Mouse (Mus musculus) kidney, embryonic 15.5 days (tissue): Measurements from ENCODE around the gene Tsr1. TPM values are rescaled to one million over a fixed set of nuclear protein-coding genes. Genes with fewer than 3 reads are reported as not detected.

Source experiments
- ATAC-seq: fragments of 200-750 bp; cut with Nextera tagmentation; replicated peaks from 2 replicates; pipeline ENCODE4 v1.8.0; 2017; ENCODE audit warnings: moderate TSS enrichment; ENCODE audit not compliant: low FRiP score
- H3K27ac ChIP-seq: fragments of 300-500 bp; sonication (generic); 2 replicates; pipeline ENCODE4 v1.5.1; 2015; ENCODE audit warnings: mild to moderate bottlenecking, inconsistent platforms
- H3K27me3 ChIP-seq: fragments of 300-500 bp; sonication (generic); 2 replicates; pipeline ENCODE4 v1.6.1; 2015; ENCODE audit warnings: inconsistent platforms
- H3K36me3 ChIP-seq: fragments of 300-500 bp; sonication (generic); 2 replicates; pipeline ENCODE4 v1.6.1; 2015; ENCODE audit warnings: inconsistent platforms
- H3K4me1 ChIP-seq: fragments of 300-500 bp; sonication (generic); 2 replicates; pipeline ENCODE4 v1.6.1; 2015; ENCODE audit warnings: inconsistent platforms
- H3K4me2 ChIP-seq: fragments of 300-500 bp; sonication (generic); 2 replicates; pipeline ENCODE4 v1.6.1; 2015; ENCODE audit warnings: moderate library complexity, mild to moderate bottlenecking, inconsistent platforms
- H3K4me3 ChIP-seq: fragments of 300-500 bp; sonication (generic); replicated peaks from 2 replicates; pipeline ENCODE4 v1.5.1; 2015; ENCODE audit warnings: mild to moderate bottlenecking, inconsistent platforms
- H3K9ac ChIP-seq: fragments of 300-500 bp; sonication (generic); 2 replicates; pipeline ENCODE4 v1.6.1; 2015; ENCODE audit warnings: mild to moderate bottlenecking, inconsistent platforms
- H3K9me3 ChIP-seq: fragments of 300-500 bp; sonication (generic); replicated peaks from 2 replicates; pipeline ENCODE4 v1.6.1; 2016; ENCODE audit warnings: inconsistent platforms
- WGBS: fragments of 180-500 bp; shearing (Covaris S2); methylation state at CpG from one replicate; pipeline ENCODE4 v1.1.7; 2015; ENCODE audit warnings: mixed read lengths; 5-methylcytosine and 5-hydroxymethylcytosine counted together
- polyA plus RNA-seq: library from polyadenylated mRNA; unstranded; fragments of >200 nt; fragmentation: Nextera tagmentation; extraction: Ambion mirVana; gene quantifications from 2 replicates; pipeline ENCODE4 v1.2.1, GENCODE M21; 2015

The Tsr1 gene
- polyA plus RNA-seq = 50.6 and 51.4 TPM in 2 replicates

DNA sequence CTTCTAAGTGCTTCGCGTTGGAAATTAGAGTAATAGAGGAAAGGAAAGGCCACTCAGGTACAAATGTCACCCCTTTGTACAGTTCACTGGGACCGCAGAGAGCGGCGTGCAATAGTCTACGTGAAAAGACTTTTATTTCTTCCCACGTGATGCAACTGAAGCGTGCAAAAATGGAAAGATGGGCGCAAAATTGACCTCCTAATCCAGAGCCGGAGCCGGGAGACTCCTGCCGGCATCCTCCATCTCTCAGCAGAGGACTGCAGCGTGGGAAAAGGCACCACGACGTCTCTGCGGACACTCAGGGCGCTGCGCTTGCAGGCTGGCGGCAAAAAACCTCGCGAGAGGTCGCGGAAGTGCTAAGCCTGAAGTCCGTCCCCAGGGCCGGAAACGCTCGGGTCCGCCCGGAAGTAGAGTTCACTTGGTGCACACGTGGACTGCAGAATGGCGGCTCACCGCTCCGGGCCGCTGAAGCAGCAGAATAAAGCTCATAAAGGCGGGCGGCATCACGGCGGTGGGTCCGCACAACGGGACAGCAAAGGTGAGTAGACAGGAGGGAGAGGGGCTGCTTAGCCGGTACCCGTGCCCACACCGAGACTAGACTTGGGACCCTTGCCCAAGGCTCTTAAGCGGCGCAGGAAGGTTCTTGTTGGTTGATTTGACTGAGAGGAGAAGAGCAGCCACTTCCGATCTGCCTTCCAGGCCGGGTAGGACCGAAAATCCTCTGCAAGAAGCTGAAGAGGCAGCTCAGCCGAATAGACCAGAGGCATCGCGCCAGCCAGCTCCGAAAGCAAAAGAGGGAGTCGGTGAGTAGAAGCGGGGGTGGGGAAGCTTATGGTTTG lies at the start of gene Tsr1:
Gene Tsr1 (plus strand): TSS at position 394 of the 839 bp plus-strand sequence.
- Histone ChIP-seq H3K27me3 (no peaks in the 10 kb centered on the region), H3K4me3 (peak within 1 kb of the TSS; percentile 68), H3K9ac (peak within 1 kb of the TSS; percentile 68), H3K36me3 (peaks cover 38% of the 10 kb centered on the region), H3K27ac (peak within 1 kb of the TSS; percentile 91), H3K4me2 (peak within 1 kb of the TSS; percentile 92), H3K9me3 (no peaks in the 10 kb centered on the region), H3K4me1 (peaks cover 21% of the 10 kb centered on the region)
- WGBS = under 1% methylated on average over 54 of the region's 54 CpGs
- ATAC-seq = peak; percentile 89

DNA sequence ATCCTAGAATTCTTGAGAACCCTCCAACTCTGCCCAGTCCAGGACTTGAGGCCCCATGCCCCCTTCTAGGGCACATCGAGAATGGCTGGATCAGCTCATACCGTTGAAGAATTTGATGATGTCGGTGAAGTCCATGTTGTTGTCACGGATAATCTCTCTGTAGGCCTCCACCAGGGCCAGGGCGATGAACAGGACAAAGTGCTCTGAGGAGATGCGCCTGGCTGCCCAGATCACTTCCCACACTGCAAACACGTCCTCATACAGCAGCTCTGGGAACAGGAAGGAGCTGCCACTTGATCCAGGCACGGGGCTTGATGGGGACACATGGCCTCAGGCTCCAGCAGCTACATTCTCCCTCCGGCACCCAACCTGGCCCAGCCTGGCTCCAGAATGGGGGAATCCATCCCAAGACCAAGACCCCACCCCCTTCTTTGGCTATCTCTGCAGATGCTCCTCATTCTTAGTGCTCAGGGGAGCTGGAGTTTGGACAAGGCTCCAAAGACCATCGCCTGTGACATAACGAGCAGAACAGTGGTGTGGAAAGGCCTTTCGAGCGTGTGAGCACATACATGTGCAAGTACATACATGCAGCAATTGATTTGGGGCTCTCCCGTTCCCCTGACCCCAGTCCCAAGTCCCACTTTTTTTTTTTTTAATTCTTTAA lies 46.7 kb upstream of the Tsr1 start:
- WGBS = 60% methylated on average over 14 of the region's 14 CpGs
- H3K9me3 ChIP-seq = no peaks in the 10 kb centered on the region
- H3K27me3 ChIP-seq = no peaks in the 10 kb centered on the region
- H3K4me3 ChIP-seq = no peak overlapping the region
- no peak overlapping the region for H3K4me2 ChIP-seq
- no peak overlapping the region for H3K9ac ChIP-seq
- ATAC-seq = 0 out of 2 replicates have a peak, but pooled peaks have one; percentile 22
- H3K4me1 ChIP-seq = peaks cover 45% of the 10 kb centered on the region
- H3K27ac ChIP-seq = peak overlapping the region; percentile 79
- H3K36me3 ChIP-seq = peaks cover 9% of the 10 kb centered on the region

DNA sequence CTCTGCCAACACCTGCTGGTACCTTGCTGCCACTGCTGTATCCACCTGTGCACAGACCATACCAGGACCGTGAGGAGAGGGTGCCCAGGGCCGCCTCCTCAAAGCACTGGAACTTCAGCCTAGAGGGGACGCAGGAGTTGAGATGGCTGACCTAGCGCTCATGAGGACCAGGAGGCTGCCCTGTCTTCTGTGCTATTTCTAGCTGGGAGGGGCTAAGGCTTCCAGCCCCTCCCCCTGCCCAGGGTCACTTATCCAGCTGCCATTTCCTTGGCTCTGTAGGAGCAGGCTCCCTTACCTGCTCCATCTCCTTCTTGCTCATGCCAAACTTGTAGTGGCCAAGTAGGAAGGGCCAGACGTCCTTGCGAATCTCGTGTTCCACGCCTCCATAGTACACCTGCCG lies 40.1 kb upstream of the Tsr1 start:
- H3K27ac ChIP-seq = no peak overlapping the region
- no peak overlapping the region for H3K9ac ChIP-seq
- H3K4me3 ChIP-seq = no peak overlapping the region
- peaks cover 10% of the 10 kb centered on the region for H3K4me1 ChIP-seq
- no peaks in the 10 kb centered on the region for H3K27me3 ChIP-seq
- no peak overlapping the region for H3K4me2 ChIP-seq
- ATAC-seq = no peak
- H3K9me3 ChIP-seq = no peaks in the 10 kb centered on the region
- WGBS = 83% methylated on average over 9 of the region's 9 CpGs
- H3K36me3 ChIP-seq = peaks cover 9% of the 10 kb centered on the region

DNA sequence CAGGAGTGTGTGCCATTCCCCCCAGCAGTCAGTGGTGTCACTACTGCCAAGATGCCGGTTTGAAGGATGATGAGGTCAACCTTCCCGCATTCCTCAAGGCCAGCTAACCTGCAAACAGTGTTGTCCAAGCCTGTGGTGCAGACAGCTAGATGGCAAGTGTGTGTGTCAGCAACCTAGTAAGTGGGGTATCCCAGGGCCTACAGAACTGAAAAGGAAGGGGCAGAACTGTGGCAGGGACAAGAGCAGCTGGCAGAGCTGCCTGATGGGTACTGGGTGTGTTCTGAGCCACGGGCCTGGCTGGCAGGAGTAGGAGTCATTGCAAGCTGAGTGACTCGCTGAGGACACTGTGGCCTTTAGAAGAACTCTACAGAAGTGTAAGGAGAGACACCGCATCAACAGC lies 35.7 kb upstream of the Tsr1 start:
- H3K9me3 ChIP-seq = no peaks in the 10 kb centered on the region
- no peak for ATAC-seq
- 72% methylated on average over 5 of the region's 5 CpGs for WGBS
- no peak overlapping the region for H3K4me3 ChIP-seq
- no peak overlapping the region for H3K27ac ChIP-seq
- no peak overlapping the region for H3K9ac ChIP-seq
- peaks cover 17% of the 10 kb centered on the region for H3K4me1 ChIP-seq
- H3K36me3 ChIP-seq = peaks cover 6% of the 10 kb centered on the region; the same call in 1 of the 2 replicates
- no peak overlapping the region for H3K4me2 ChIP-seq
- H3K27me3 ChIP-seq = no peaks in the 10 kb centered on the region

DNA sequence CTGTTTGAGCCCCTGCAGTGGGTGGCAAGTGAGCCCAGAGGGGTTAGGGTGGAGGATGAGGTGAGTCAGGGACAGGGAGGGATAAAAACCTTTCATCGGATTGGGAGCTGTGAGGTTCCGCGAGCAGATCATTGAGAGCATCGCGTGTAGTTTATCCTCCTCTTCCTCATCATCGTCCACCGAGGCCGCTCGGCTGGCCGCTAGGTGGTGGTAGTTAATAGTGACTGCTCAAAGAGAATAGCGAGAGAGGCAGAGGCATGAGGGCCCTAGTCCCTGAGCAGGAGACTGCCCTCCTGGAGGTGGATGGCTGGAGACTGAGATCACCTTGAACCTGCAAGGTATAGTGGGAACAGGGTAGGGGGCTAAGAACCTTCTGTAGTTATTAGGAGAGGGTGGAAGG lies 34.4 kb upstream of the Tsr1 start:
- no peaks in the 10 kb centered on the region for H3K27me3 ChIP-seq
- H3K9me3 ChIP-seq = no peaks in the 10 kb centered on the region
- peak overlapping the region; percentile 15; the same call in 1 of the 2 replicates for H3K4me2 ChIP-seq
- 35% methylated on average over 11 of the region's 11 CpGs for WGBS
- peaks cover 18% of the 10 kb centered on the region for H3K36me3 ChIP-seq
- no peak overlapping the region for H3K27ac ChIP-seq
- H3K9ac ChIP-seq = no peak overlapping the region
- peaks cover 17% of the 10 kb centered on the region for H3K4me1 ChIP-seq
- no peak overlapping the region for H3K4me3 ChIP-seq
- ATAC-seq = no peak

DNA sequence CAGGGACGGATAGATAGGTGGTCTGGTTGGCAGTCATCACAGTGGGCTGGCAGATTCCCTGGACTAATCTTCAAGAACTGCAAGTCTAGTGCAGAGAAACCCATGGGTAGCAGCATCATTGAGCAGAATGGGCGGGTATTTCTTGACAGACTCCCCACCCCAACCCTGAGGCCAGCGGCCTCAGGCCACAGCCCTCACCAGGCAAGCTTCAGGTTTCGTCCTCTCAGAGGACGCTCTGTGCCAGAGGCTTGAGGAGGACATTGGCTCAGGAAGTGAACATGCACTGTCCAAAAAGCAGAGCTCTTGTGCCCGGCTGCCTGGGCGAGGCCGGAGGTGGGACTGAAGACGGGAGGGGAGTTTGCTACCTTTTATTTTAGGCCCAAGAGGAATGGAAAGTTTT lies 33.5 kb upstream of the Tsr1 start:
- Histone ChIP-seq H3K9ac (no peak overlapping the region), H3K27ac (no peak overlapping the region), H3K4me2 (no peak overlapping the region), H3K9me3 (no peaks in the 10 kb centered on the region), H3K4me3 (no peak overlapping the region), H3K4me1 (peaks cover 17% of the 10 kb centered on the region), H3K27me3 (no peaks in the 10 kb centered on the region), H3K36me3 (peaks cover 18% of the 10 kb centered on the region)
- no peak for ATAC-seq
- WGBS = 83% methylated on average over 9 of the region's 9 CpGs

DNA sequence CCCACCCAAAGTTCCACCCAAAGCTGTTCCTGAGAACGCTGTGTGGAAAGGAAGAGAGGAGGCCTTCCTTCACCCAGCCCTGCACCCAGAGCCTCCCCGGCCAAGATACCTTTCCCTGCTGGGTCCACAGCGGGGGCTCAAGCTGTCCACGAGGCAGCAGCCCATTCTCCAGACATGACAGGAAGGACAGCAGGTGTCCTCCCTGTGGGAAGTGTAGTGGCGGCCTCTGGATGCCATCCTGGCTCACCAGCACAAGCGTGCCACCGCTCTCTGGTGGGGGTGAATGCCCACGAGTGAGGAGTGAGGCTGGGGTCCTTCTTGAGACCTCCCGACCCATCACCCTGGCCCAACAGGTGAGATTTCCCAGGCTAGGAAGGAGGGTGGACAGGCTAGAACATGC lies 32.6 kb upstream of the Tsr1 start:
- no peaks in the 10 kb centered on the region for H3K9me3 ChIP-seq
- H3K36me3 ChIP-seq = peaks cover 18% of the 10 kb centered on the region
- H3K27me3 ChIP-seq = no peaks in the 10 kb centered on the region
- H3K4me2 ChIP-seq = no peak overlapping the region
- WGBS = 90% methylated on average over 9 of the region's 9 CpGs
- no peak overlapping the region for H3K9ac ChIP-seq
- no peak overlapping the region for H3K4me3 ChIP-seq
- no peak for ATAC-seq
- peaks cover 17% of the 10 kb centered on the region for H3K4me1 ChIP-seq
- no peak overlapping the region for H3K27ac ChIP-seq

DNA sequence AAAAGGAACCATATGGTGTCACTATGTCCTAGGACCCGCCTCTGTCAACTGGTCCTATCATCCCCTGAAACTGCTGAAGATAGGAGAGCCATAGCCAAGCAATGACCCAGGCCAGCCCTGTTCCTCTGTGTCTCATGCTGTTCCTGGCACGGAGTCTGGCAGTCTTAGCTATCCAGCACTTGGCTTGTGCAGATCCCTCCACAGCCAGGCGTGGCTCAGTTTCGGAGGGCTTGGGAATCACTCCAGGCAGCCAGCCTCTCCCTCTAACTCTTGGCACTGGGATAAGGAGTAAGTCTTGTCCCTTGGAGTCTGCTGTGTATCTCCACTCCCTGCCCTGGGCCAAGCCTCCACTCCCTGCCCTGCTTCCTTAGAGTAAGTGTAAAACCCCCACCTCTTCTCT lies 31.2 kb upstream of the Tsr1 start:
- Histone ChIP-seq H3K4me2 (no peak overlapping the region), H3K4me3 (no peak overlapping the region), H3K4me1 (peaks cover 20% of the 10 kb centered on the region), H3K9ac (no peak overlapping the region), H3K9me3 (no peaks in the 10 kb centered on the region), H3K27me3 (no peaks in the 10 kb centered on the region), H3K36me3 (peaks cover 18% of the 10 kb centered on the region), H3K27ac (no peak overlapping the region)
- ATAC-seq = no peak
- WGBS = 79% methylated on average over 4 of the region's 4 CpGs

DNA sequence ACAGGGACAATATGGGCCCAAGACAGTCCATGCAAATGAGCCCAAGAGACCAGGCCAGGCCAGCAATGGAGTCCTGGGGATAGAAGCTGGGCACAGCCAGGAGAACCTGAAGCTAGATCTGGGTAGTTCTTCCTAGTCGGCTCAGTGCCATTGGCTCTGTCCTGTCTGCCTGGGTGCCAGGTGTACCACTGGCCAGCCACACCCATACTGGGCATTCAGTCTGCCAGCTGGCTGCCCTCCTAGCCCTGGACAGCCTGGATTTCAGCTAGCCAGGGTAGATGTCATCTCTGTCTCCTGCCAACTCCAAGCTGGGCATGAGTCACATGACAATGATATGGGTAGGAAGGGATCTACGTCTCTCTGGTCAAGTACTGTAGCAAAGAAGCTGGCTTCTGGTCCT lies 30.7 kb upstream of the Tsr1 start:
- no peak overlapping the region for H3K4me2 ChIP-seq
- no peaks in the 10 kb centered on the region for H3K9me3 ChIP-seq
- ATAC-seq = no peak
- 82% methylated on average over 2 of the region's 2 CpGs for WGBS
- H3K27ac ChIP-seq = no peak overlapping the region
- H3K9ac ChIP-seq = no peak overlapping the region
- no peak overlapping the region for H3K4me3 ChIP-seq
- no peaks in the 10 kb centered on the region for H3K27me3 ChIP-seq
- H3K36me3 ChIP-seq = peaks cover 18% of the 10 kb centered on the region
- peaks cover 19% of the 10 kb centered on the region for H3K4me1 ChIP-seq

DNA sequence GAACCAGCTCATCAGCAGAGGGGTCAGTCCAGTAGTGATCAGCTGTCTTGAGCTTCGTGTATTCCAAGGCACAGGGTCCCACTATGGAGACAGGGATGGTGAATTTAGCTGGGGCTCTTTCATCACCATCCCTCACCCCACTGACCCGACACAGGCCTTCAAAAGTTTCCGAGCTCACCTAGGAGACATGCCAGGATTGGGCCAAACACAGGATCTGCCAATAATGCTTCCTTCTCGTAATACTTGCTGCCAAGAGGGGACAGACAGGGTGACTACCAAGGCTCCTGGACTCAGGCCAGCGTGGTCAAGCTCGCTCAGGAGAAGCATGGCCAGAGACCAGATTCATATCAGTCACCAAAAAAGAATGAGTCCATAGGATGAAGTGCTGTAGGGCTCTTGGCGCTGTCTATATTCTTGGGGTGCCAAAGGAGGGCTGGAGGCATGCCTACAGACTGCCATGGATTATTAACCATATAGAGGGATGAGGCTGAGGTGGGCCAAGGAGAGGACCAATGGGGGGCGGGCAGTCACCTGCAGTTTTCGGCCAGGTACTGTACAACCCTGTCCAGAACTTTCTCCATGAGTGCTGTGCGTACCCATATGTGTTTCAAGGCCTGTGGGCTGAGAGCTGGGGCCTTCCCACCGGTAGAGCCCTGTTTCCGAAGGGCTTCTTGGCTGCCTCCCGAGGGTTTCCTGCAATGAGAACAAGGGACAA lies 29.7 kb upstream of the Tsr1 start:
- Histone ChIP-seq H3K4me1 (peaks cover 19% of the 10 kb centered on the region), H3K9me3 (no peaks in the 10 kb centered on the region), H3K4me3 (no peak overlapping the region), H3K36me3 (peaks cover 18% of the 10 kb centered on the region), H3K27ac (no peak overlapping the region), H3K9ac (no peak overlapping the region), H3K4me2 (no peak overlapping the region), H3K27me3 (no peaks in the 10 kb centered on the region)
- 90% methylated on average over 13 of the region's 13 CpGs for WGBS
- no peak for ATAC-seq

DNA sequence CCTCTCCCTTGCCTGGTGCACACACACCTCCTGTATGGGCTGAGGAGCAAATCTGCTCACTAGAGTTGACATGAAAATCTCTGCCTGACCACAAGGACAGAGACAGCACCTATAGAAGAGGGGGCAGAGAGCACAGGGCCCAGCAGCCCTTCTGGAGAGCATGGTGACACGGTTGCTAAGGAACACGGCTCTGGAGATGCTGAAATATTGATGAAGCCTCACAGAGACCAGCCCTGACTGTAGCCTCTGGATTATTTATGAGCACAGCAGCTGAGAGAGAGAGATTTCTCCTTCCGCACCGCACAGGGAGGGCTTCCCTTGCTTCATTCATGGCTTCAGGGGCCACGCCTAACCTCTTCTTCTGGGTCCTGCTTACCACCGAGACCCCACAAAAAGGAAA lies 28.3 kb upstream of the Tsr1 start:
- no peak overlapping the region for H3K4me2 ChIP-seq
- no peak for ATAC-seq
- WGBS = 78% methylated on average over 6 of the region's 6 CpGs
- H3K4me3 ChIP-seq = no peak overlapping the region
- H3K27me3 ChIP-seq = no peaks in the 10 kb centered on the region
- no peak overlapping the region for H3K9ac ChIP-seq
- no peak overlapping the region for H3K27ac ChIP-seq
- H3K36me3 ChIP-seq = peaks cover 18% of the 10 kb centered on the region
- H3K4me1 ChIP-seq = peaks cover 14% of the 10 kb centered on the region
- no peaks in the 10 kb centered on the region for H3K9me3 ChIP-seq

DNA sequence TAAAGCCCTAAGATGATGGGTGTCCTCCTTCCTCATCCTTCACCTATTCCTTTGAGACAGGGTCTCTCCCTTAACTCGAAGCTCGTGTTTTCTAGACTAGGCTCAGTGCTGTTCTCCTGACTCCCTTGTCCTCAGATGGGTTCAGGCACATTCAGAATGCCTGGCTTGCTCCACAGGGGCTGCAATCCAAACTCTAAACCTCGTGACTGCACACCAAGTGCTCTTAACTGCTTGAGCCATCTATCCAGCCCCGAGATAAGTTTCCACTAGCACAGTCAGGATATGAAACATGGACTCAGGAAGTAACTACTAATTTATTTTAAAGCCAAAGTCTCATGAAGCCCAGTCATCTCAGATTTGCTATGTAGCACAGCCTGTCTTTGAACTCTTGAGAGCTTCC lies 27.3 kb upstream of the Tsr1 start:
- H3K9me3 ChIP-seq = no peaks in the 10 kb centered on the region
- H3K4me3 ChIP-seq = no peak overlapping the region
- no peak overlapping the region for H3K27ac ChIP-seq
- H3K36me3 ChIP-seq = peaks cover 12% of the 10 kb centered on the region
- no peaks in the 10 kb centered on the region for H3K27me3 ChIP-seq
- no peak overlapping the region for H3K4me2 ChIP-seq
- H3K4me1 ChIP-seq = peaks cover 23% of the 10 kb centered on the region
- WGBS = 67% methylated on average over 4 of the region's 4 CpGs
- no peak for ATAC-seq
- no peak overlapping the region for H3K9ac ChIP-seq
